In the genomic region with DNA sequence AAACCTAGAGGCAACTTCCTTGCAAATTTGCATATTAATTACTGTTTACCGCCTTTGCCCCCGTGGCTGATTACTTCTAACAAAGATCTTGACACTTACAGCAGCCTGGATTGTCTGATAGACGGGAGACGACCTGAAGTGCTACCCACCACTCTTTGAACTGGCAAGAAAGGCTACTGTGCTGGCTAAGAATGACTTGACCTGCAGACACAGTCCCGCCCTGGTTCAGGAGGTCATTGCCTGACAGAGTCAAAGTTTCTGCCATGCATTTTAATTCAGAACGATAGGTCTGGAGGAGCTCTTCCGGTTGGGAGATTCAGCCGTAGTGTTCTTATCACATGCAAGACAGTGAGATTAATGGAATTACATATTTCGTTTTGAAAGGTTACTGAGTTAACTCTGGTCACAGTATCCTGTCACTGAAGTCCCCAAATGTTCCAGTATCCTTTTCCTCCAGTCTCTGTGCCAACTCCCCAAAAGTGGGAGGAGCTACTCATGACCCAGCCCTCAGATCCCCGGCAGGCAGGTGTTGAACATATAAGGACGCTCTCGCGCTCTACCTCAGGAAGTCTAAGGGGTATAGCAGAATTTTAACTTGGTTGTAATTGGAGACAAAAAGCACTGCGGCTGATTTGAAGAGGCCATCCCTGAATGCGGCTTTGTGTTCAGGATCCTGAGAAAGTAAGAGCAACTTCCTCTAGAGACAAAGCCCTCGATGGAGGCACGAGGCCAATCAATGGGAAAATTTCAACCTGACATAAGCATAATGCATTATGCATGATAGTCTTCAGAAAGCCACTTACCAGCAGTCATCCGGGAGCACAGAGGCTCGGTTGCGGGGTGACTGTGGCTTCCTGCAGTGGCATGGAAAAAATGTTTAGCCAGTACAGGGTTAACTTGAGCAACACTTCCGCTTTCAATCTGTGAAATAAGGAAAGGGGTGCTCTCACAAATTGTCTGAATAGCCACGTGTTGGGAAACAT, we compare ENCODE assay signal across 8 mouse cellular contexts. TPM values are rescaled to one million over a fixed set of nuclear protein-coding genes. Genes with fewer than 3 reads are reported as not detected.
A peak's percentile ranks its signal among the peaks of the same experiment; 100 is the strongest.
DNase-seq lines count a peak whose midpoint lies in the region; ATAC-seq and TF ChIP-seq lines count a peak whose summit lies in the region.

No protein-coding gene starts in this region.

- H3K4me3 ChIP-seq in embryonic facial prominence, embryonic 14.5 days (ENCODE audit: low read depth, low read length), result peak overlapping the region; percentile 7; the same call in 1 of the 2 replicates
- H3K4me3 ChIP-seq in limb, embryonic 15.5 days, result no peak overlapping the region
- H3K4me3 ChIP-seq in small intestine, adult 2 months (ENCODE audit: low read depth, low read length), result peak overlapping the region; percentile 18; the same call in 1 of the 2 replicates

- no peaks in the 10 kb centered on the region for H3K27me3 ChIP-seq in embryonic facial prominence, embryonic 14.5 days (replicated peaks; ENCODE audit: control insufficient read depth, insufficient read depth, low read length)
- H3K27me3 ChIP-seq in limb, embryonic 15.5 days, result no peaks in the 10 kb centered on the region
- H3K27me3 ChIP-seq in small intestine, adult 2 months (ENCODE audit: control insufficient read depth, insufficient read depth, low read length), result no peaks in the 10 kb centered on the region

- intact Hi-C loops in left cerebral cortex, postnatal 25 days (cut with DNase I), result no loop called here

- peak; percentile 18 for DNase-seq in kidney, postnatal 10 days
- no peak for DNase-seq in kidney, adult 18-20 months
- no peak for DNase-seq in embryonic facial prominence, embryonic 14.5 days (ENCODE audit: low spot score)
- no peak for DNase-seq in c-Kit-positive CD71-positive TER-119-positive erythroid progenitor cells, embryonic 14.5 days (ENCODE audit: low spot score)
- DNase-seq in layer of hippocampus, adult 11-12 months (ENCODE audit: low spot score), result no peak
- no peak for DNase-seq in left cerebral cortex, postnatal 25 days (ENCODE audit: low spot score in 2 of 2)

- WGBS in embryonic facial prominence, embryonic 14.5 days, result 23% methylated on average over 22 of the region's 22 CpGs
- 31% methylated on average over 22 of the region's 22 CpGs for WGBS in limb, embryonic 15.5 days
- 36% methylated on average over 22 of the region's 22 CpGs for WGBS in small intestine, adult 2 months

- no peaks in the 10 kb centered on the region for H3K9me3 ChIP-seq in embryonic facial prominence, embryonic 14.5 days (ENCODE audit: control insufficient read depth, low read length)
- H3K9me3 ChIP-seq in limb, embryonic 15.5 days, result no peaks in the 10 kb centered on the region

- H3K4me1 ChIP-seq in embryonic facial prominence, embryonic 14.5 days (ENCODE audit: control insufficient read depth, insufficient read depth, low read length), result peaks cover 3% of the 10 kb centered on the region
- peaks cover 14% of the 10 kb centered on the region for H3K4me1 ChIP-seq in limb, embryonic 15.5 days
- no peaks in the 10 kb centered on the region; the same call in 1 of the 2 replicates for H3K4me1 ChIP-seq in small intestine, adult 2 months (ENCODE audit: control insufficient read depth, insufficient read depth, insufficient read length, low read length)

- TF ChIP-seq CTCF in small intestine, adult 2 months (IDR thresholded peaks at IDR 0.05; ENCODE audit: extremely low read depth, insufficient read length, insufficient replicate concordance, low read depth, low read length), result no peak

- no peak overlapping the region for H3K9ac ChIP-seq in embryonic facial prominence, embryonic 14.5 days (ENCODE audit: low read depth, low read length)
- H3K9ac ChIP-seq in limb, embryonic 15.5 days, result no peak overlapping the region

- H3K4me2 ChIP-seq in embryonic facial prominence, embryonic 14.5 days (ENCODE audit: low read depth, low read length), result peak overlapping the region; percentile 41
- peak overlapping the region; percentile 21; the same call in 1 of the 2 replicates for H3K4me2 ChIP-seq in limb, embryonic 15.5 days

- H3K27ac ChIP-seq in embryonic facial prominence, embryonic 14.5 days (replicated peaks; ENCODE audit: low read depth, low read length), result no peak overlapping the region
- no peak overlapping the region for H3K27ac ChIP-seq in limb, embryonic 15.5 days
- no peak overlapping the region for H3K27ac ChIP-seq in small intestine, adult 2 months (ENCODE audit: insufficient read depth, low read depth, low read length)

- no peak for ATAC-seq in embryonic facial prominence, embryonic 14.5 days (ENCODE audit: low read depth)
- ATAC-seq in limb, embryonic 15.5 days (ENCODE audit: insufficient number of reproducible peaks, low FRiP score, low TSS enrichment, low read depth), result no peak

- H3K36me3 ChIP-seq in embryonic facial prominence, embryonic 14.5 days (ENCODE audit: control insufficient read depth, insufficient read depth, low read length), result no peaks in the 10 kb centered on the region
- H3K36me3 ChIP-seq in limb, embryonic 15.5 days, result no peaks in the 10 kb centered on the region
- H3K36me3 ChIP-seq in small intestine, adult 2 months (ENCODE audit: control insufficient read depth, insufficient read depth, low read length), result no peaks in the 10 kb centered on the region

- TF ChIP-seq POLR2A in small intestine, adult 2 months (IDR thresholded peaks at IDR 0.05; ENCODE audit: low read depth, low read length), result no peak

RNA-seq across cellular contexts. Expression of a gene that starts 15.4 kb away (rescaled TPM):
- polyA plus RNA-seq in embryonic facial prominence, embryonic 14.5 days (2014; fragmentation: Nextera tagmentation; extraction: Ambion mirVana), result 19.1 and 21.9 TPM in 2 replicates
- polyA plus RNA-seq in limb, embryonic 15.5 days (2015; fragmentation: Nextera tagmentation; extraction: Ambion mirVana), result 11.0 and 12.2 TPM in 2 replicates
- polyA plus RNA-seq in small intestine, adult 2 months (2012; rRNA removed), result 3.1 and 4.2 TPM in 2 replicates
- total RNA-seq in left cerebral cortex, postnatal 25 days (2021), result 10 to 100 TPM; 10.3 to 10.5 TPM
